Mouse (Mus musculus): Measurements from ENCODE around the gene Lag3. TPM values are rescaled to one million over a fixed set of nuclear protein-coding genes. Genes with fewer than 3 reads are reported as not detected.
A peak's percentile ranks its signal among the peaks of the same experiment; 100 is the strongest.

The Lag3 gene
- total RNA-seq, 1 experiment from 2014 or later: 1.4 TPM

DNA sequence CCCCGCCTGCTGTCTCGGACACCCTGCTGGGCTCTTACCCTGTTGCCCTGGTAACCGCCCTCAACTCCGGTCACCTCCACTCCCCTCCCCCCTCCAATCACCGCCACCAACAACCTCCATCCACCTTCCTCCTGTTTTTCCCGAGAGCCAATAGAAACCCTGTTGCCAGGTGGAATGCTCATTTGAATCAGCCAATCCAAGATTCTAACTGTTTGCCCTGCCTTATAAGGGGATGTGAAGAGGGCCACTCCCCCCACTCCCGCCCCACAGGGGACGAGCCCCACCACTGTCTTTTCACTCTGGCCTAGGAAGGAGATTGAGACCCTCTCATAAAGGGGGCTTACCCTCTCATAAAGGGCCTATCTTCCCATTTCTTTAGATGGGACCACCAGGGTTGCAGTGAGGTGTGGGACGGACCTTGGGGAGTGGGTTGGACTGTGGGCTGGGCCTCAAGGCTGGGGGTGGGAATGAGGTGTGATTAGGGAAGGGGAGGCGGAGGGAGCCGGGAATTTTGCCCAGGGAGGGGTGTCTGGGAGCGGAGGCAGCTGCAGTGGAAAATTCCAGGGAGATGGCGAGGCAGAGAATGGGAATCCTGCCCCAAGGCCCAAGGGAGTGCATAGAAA, 8.3 kb upstream of the Lag3 start, which contains the start of gene Ptms:
Gene Ptms, minus strand, starts transcription at position 409 of the 623 bp plus-strand sequence.
- DNase-seq: peak; percentile 92

DNA sequence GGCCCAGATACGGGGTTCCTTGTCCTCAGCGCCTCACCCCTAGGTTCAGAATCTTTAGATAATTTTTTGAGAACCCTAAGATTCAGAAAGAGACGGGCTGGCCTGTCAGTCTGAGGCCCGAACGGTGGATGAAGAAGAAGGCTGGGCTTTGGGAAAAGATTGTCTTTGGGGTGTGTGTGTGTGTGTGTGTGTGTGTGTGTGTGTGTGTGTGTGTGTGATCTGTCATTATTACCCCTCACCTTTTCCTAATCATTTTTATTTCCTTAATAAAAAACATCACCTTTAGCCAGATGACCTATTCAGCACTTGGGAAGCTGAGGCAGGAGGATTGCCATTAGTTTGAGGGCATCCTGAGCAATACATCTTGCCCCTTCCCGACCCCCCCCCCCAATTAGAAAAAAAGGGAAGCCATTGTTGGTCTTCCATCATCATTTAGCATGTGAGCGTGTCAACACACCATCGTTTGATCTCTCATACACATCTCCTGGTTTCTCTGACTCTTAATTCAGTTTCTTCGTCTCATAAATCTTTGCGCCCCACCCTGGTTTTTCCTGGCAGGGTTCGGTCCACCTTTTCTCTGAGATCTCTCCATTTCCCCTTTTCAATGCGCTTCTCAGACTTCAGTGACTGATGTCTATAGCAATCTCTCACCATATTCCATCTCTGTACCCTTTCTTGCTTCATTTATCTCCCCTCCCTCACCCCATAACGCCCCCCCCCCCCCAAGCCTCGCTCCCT, 7.6 kb upstream of the Lag3 start:
- DNase-seq: no peak

DNA sequence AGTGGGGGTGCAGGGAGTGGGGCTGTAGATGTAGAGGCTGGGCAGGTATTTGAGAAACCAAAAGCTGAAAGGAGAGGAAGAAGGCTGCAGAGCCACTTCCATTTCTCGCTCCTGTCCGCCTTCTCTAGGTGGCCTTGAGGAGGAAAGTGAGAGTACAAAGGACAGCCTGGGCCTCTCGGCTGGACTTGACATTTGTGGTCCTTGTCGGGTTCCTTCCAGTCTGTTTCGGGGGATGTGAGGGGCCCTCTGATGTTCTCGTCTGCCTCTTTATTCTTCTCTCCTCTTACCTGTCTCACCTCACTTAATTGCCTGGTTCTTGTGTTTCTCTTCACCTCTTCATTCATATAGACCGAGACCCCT, 6.8 kb upstream of the Lag3 start:
- DNase-seq: no peak

DNA sequence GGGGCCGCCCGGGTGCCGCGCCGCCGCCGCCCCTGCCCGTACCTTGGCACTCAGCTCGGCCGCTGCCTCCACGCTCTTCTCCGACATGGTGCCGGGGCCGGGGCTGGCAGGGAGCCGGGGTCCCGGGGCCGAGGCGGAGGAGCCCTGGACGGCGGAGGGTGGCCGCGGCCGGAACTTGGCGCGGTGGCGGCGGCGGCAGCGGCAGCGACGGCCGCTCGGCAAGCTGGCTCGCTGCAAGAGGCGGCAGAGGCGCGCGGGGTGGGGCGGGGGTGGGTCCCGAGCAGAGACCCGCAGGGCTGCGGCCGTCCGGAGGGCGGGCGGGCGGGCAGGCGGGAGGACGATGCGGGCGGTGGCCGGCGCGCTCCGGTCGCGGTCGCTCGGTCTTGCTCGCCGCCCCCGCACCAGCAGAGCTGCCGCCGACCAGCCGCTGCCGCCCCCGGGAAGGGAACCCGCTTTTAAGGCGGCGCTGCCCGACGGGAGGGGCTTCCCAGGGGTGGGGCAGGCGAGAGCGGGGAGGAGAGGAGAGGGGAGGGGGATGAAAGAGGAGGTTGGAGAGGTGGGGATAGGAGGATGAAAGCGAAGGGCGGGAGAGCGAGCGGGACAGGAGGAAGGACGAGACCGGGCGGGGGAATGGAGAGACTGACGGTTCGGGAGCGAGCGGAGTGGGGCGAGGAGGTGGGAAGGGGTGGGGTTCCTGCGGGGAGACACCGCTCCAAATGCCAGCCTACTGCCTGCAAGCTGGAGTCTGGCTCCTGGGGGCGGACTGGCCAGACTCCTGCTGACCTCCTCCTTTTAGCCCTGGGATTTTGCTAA, 6.2 kb upstream of the Lag3 start:
- DNase-seq: peak; percentile 98

DNA sequence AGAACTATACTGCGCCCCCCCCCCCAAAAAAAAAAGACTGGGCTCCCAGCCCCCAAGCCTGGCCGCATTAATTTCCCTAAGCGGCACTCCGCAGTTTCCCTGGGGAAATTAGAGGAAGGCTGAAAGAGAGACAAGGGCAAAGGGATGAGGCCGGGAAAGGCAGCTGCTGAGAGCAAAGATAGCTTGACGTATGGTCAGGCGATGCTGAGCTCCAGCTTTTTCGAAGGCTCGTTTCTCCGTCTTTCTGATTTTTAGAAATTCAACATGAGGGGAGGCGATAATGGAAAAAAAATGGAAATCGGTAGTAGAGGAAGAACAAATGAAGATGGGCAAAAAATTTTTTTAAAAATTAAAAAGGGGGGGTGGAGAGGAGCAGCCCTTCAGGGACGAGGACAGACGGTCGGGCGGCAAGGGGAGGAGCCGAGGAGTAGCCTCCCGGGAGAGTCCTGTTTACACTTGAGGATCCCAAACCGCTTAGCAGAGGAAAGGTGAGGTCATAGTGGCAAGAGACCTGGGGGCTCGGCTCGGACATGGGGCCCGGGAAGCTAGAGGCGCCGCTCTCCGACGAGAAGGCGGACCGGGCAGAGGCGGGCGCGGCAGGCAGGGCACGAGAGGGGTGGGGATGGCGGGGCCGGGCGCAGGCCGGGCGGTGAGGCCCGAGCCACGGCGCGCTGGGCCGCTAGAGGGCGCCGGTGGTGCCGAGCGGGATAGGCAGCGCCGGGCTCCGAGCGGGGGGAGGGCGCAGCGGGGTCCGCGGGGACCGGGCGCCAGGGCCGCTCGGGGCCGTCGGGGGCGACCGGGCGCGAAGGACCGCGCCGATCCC, 5.4 kb upstream of the Lag3 start:
- DNase-seq: peak; percentile 96

DNA sequence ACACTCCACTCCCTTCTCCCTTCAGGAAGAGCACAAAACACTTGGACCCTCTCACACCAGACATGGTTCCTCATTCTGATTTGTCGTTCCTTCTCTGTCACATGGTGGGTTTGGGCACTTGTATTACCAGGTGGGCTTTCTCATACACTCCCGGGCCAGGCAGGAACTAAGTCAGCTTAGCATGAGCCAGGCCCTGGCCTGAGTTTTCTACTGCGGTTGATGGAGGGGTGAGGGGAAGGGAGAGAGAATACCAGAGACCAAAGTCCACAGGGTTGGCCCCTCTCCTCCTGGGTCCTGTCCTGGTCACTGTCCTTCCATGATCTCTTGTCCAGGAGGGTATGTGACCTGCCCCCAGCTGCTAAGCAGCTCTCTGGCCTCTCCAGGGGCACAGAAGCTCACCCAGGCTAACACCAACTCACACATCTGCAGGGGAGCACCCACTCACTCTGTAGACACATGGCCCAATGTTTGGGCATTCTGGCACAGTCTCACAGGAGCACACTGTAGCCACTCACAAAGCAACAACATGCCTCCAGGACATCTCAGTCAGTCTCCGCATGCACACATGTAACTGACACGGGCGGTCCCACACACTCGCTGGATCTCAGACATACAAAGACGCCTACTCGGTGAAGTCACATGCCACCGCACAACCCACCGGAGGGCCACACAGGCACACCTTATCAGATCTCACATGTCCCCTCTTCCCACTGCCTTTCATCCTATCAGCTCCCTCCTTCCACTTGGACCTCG, 4.6 kb upstream of the Lag3 start:
- DNase-seq: no peak

DNA sequence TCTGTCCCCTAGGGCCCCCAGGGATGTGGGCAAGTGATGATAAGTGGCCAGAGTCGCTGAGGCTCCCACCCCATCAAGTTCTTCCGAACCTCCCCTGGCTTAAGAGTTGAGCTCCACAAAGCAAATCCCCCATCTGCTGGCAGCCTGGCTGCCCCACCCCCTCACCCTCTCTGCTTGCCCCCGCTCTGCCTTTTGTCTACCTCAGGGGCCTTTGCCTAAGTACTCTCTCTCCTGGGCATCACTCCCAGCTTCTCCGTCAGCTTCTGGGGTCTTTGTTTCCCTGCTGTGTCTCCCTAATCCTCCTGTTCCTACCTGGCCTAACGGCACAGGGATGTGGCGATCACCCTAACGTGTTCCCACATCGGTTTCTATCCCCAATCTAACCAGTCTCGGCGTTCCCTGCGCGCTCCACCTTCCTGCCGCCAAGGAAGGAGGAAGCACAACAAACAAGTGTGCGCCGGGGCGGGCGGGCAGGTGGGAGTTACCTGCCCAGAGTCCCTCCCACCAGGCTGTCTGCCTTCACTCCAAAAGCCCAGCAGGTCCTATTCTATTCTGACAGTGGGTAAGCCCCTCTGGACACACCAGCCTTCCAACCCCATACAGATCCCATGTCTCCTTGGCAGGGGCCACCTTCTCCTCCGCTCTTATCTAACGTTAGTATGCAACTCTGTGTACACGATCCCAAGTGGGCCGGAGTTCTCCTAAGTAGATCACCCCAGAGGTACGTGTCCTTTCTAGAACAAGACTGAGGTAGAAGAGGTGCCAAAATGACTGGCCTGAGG, 3.8 kb upstream of the Lag3 start:
- no peak for DNase-seq

DNA sequence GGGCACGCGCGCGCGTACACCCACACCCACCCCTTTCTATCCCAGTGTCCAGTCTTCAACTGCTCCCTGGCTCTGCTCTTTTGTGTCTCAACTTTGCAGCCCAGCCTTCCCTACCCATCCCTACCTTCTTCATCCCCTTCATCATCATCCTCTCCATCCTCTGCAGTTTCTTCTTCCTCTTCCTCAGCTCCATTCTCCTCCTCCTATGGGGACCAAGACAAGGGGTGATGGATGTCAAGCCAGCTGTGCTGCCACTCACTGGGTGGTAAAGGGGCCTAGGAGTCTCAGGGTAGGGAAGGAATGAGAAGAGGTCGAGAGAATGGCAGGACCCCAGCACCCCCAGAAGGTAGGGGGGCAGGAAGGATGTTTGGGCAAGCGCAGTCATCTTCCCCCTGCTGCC, 3.0 kb upstream of the Lag3 start:
- no peak for DNase-seq

DNA sequence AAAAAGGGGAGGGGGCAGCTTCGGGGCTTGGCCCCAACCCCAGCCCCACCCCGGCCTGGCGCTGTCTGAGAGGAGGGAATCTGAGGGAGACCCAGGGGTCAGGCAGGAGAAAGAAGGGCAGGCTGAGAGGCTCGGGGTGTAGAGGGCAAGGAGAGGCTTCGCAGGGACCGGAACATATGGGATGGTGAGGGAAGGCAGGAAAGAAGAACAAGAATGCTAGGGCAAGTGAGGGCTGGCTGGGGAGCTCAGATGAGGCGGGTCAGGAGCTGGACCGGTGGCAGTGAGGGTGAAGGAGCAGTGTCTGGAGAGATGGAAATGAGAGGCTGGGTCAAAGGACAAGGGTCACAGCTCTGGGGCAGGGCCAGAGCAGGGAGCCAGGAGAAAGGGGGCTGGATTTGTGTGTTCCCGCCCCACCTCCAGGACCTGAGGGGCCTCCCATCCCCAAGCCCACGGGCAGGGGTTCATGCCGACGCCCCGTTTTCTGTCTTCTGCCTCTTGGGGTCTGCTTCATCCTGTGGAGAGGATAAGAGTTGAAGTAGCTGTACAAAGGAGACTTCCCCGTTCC, 2.3 kb upstream of the Lag3 start:
- no peak for DNase-seq

DNA sequence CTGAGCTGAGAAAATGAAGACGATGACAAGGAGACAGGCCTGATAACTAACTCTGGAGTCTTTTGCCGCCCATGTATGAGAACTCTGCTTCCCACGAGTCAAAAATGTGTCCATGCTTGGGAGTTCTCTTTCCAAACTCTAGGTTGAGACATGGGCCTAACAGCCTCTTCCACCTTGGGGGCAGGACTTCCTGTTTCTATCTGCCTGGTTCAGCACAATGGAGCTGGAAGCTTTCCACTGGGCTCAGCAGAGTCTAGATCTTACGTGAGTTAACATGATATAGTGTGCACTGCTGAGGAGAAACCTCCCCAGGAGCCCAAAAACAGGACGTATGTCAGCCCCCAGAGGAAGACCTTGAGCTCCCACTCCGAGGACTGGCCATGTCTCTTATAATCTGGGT, 1.7 kb upstream of the Lag3 start:
- no peak for DNase-seq

DNA sequence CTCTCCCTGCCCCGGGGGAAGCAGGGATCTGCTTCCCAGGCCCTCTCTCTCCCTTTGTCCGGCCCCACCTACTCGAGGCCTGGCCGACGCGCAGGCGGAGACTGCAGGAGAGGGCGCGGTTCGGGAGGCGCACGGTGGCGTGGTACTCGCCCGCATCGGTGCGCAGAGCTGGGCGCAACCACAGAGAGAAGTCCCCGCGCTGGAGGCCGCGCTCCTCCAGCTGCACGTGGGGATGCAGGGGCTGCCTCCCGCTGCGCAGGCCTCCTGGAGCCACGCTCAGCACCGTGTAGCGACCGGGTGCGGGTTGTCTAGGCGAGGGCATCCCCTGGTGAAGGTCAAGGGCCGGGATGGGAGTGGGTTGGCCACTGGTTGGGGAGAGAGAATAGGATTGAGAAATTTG, 1.5 kb downstream of the Lag3 start:
- no peak for DNase-seq

DNA sequence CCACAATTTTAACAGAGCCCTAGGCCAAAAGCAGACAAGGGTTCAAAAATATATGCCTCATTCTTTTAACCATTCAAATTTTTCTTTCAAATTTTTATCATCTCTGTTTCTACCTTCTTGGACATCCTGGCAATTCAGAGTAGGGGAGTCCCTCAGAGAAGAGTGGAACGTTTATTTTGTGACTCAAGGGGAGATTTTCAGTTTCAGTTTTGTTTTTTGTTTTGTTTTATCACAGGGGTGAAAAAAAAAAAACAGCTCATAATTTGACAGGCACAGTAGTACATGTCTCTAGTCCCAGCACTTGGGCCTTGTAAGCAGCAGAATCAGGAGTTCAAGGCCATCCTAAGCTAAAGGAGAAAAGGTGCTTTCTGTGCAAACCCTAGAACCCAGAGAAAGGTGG, 3.7 kb downstream of the Lag3 start:
- no peak for DNase-seq

DNA sequence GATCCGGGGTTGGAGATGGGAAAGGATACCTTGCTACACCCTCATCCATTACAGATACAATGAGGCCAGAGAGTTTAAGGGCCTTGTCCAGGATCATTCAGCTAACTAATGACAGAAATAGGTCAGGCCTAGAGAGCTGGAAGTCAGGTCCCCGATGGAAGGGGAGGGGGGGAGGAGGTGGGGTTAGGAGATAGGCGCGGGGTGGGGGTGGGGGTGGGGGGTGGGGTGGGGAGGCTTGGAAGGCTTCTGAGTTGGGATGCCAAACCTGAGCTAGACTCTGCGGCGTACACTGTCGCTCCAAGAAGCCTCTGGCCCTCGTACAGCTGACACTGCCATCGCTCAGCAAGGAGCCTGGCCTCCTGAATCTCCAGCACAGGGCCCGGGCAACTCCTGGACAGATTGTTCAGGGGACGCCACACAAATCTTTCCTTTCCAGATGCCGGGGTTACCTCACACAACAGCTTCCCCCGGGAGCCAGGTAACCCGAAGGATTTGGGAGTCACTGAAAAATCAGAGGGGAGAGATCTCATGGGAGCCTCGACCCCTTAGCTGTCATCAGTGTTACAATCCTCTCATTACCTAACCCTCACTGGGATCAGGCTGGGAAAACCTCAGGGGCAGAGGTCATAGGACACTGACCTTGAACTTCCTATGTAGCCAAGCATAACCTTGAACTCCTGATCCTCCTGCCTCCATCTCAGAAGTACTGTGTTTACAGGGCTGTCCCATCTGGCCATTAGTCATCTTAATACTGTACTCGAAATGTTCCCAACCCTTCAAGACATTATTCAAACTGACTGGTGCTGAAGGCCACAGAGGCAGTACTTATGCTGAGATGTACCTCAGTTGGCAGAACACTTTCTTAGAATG, 6.3 kb downstream of the Lag3 start:
- DNase-seq: no peak

DNA sequence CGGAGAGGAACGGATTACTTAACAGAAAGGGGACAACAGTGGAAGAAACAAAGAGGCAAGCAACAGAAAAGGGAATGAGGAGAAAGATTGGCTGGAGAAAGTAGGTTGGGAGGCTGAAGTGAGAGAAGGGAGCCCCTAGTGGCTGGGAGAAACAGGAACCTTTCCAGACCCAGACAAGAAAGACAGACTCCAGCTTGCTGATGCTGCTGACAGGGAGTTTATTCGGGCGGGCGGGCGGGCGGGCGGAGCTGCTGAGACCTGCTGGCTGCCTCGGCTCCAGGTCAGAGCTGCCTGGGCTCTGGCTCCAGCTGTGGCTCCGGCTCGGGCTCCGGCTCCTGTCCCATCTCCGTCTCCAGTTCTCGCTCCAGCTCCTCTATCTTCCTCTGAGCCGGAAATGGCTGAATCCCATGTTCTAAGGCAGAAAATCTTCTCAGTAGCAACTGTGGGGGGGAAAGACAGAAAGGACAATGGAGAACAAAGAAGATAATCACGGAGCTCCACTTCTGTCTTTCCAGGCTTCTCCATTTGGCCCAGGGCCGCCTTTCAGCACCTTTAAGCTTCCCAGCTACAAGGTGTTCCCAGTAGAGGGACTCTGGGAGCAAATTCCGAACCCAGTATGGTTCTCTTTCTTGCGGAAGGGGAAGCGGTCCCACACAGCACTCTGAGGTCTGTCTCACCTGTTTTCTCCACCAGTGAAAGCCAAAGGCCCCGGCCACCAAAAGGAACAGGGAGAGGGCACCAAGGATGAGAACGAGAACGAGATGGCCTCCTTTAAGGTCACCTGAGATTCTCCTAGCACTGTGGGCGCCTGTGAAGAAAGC, 7.1 kb downstream of the Lag3 start:
- peak; percentile 37 for DNase-seq

DNA sequence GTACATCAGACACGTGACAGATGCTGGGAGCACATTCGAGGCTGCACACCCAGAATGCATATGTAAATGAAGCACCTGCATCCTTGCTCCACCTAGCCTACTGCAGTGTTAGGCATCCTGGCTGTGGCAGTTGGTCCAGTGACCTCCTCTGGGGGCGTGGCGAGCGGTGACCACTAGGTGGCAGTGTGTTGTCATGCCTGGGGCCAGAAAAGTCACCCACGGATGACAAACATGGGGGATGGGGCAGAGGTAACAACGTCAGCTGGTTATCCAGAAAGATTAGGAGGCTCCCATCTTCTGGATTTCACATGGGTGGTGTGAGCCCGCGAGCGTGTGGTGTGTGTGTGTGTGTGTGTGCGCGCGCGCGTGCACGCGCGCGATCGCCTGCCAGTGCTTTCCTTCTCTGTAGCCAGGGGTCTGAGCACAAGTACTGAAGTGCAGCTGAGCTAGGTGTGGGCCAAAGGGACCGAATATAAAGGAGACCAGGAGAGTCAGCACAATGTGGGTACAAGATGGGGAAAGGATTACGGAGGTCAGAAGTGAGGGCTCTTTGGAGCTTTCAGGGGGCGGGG, 7.8 kb downstream of the Lag3 start:
- DNase-seq: peak; percentile 97

DNA sequence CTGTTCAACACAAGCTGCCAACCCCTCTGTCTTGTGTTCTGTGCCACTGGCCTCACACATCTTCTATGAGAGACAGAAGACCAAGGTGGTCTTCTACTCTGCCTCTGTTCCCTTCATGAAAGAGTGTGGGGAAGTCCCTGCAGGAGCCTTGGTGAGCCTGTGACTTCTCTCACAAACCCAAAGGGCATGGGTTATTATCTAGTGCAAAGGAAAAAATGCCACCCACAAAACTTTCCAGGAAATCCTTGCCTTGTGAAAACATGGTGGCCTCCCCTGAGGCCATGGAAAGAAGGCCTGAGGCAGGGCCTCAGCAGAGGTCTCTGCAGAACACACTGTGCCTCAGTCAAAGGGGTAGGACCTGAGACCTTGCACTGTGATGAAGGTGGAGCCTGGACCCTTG, 9.7 kb downstream of the Lag3 start:
- no peak for DNase-seq

DNA sequence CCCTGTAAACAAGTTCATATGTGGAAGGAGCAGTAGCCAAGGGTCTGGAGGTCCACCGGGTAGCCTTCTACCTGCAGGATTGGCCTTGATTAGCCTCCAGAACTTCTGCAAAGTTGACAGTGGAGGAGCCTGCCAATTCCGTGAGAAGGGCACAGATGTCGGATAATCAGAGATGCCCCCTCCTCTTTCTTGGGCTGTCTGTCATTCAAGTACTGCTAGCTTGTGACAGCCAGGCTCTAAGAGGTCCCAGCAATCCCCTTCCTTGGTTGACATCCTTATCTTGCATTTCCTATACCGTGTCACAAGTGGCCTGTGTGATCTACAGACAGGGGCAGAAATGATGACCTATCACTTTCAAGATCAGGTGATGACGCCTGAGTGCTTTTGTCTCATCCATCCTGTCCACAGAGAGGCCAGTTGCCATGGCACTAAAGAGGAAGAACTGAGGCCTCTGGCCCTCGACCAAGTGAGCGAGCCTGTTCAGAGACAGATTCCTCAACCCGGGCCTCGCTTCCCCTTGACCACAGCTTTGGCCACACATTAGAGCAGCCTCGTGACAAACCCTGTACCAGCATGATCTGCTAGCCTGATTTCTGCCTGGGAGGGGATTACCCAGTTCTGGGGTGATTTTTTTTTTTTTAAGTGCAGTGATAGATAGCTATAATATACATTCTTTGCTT, 10.6 kb downstream of the Lag3 start:
- no peak for DNase-seq

All from adrenal gland, postnatal 25 days (tissue).